Mouse (Mus musculus): ENCODE data around the gene Snd1. TPM values are rescaled to one million over a fixed set of nuclear protein-coding genes. Genes with fewer than 3 reads are reported as not detected.

Gene Snd1
- polyA plus RNA-seq, 1 experiment, result 138 TPM

DNA sequence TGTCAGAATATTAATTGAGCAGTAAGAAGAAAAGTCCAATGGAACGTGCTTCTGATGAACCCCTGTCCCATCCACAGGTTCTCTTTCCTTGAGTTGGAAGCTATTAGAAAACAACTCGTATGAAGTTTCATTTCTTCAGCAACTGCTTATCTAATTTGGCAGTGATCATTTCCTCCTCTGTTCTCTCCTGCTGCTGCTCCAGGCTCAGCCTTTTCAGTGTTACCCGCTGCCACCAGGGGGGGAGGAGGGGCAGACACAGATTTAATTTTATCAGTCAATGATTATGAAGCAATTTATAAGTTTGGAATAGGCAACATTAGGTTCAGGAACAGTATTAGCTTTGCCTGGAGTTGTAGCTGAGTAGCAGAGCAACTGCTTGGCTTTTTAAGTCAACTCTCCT is 291.7 kb downstream of the Snd1 start:
- TF ChIP-seq POLR2A (IDR thresholded peaks at IDR 0.05; ENCODE audit: low read depth, low read length) (no peak), CTCF (IDR thresholded peaks at IDR 0.05; ENCODE audit: borderline replicate concordance, insufficient read depth, low read length) (no peak)
- H3K4me1 ChIP-seq (ENCODE audit: control insufficient read depth, insufficient read depth, low read length), result no peaks in the 10 kb centered on the region; the same call in 1 of the 2 replicates

DNA sequence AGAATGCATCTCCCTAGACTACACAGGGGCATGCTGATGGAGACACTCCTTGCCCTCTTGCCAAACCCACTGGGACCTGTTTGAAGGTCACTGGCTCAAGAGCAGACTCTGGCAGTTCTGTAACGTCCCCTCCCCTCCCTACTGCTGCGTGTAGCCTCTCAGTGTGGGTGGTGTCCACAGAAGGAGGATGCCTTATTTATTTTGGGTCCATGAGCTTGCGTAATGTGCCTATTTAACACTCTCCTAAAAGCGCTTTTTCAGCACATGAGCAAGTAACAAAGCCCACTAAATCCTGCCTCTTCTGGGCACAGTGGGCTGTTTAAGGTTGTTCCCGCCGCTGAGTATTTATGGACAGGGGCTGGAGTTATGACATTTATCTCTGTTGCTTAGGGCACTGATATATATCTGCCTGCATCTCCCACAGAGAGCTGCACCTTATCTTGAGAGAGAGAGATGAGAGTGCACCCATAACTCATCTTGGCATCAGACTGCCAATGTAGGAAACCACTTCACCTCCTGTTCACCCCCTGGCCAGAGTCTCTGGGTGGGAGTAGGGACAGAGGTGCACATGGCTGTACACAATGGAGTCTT is 293.0 kb downstream of the Snd1 start:
- H3K4me3 ChIP-seq (ENCODE audit: insufficient read depth, low read length), result no peak overlapping the region
- H3K4me1 ChIP-seq (ENCODE audit: control insufficient read depth, insufficient read depth, low read length), result no peaks in the 10 kb centered on the region
- H3K27ac ChIP-seq (ENCODE audit: insufficient read depth, low read length), result no peak overlapping the region
- TF ChIP-seq POLR2A (IDR thresholded peaks at IDR 0.05; ENCODE audit: low read depth, low read length), result no peak

More for the DNA sequence above, 291.7 kb downstream of the Snd1 start:
- no peak overlapping the region for H3K4me3 ChIP-seq (ENCODE audit: insufficient read depth, low read length)
- H3K27ac ChIP-seq (ENCODE audit: insufficient read depth, low read length), result no peak overlapping the region

DNA sequence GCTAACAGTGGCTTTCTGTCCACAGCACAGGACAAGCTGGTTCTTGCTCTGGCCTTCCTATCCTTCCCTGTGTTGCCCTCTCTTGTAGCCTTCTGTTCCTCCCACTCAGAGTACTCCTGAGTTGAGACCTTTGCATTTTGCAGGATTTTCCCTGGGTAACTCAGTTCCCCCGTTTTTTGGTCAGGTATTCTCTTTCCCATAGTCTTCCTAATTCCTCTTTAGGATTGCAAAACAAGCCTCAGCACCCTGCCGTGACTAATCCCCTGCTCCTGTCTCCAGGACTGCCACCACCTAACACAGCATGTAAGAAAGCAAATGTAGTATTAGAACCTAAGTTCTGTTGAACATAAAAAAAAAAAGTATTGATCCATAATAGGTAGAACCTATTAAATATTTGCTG is 296.4 kb downstream of the Snd1 start:
- H3K27ac ChIP-seq (ENCODE audit: insufficient read depth, low read length), result no peak overlapping the region
- H3K4me3 ChIP-seq (ENCODE audit: insufficient read depth, low read length), result no peak overlapping the region
- H3K4me1 ChIP-seq (ENCODE audit: control insufficient read depth, insufficient read depth, low read length), result no peaks in the 10 kb centered on the region
- no peak for TF ChIP-seq CTCF (IDR thresholded peaks at IDR 0.05; ENCODE audit: borderline replicate concordance, insufficient read depth, low read length)
- no peak for TF ChIP-seq POLR2A (IDR thresholded peaks at IDR 0.05; ENCODE audit: low read depth, low read length)

DNA sequence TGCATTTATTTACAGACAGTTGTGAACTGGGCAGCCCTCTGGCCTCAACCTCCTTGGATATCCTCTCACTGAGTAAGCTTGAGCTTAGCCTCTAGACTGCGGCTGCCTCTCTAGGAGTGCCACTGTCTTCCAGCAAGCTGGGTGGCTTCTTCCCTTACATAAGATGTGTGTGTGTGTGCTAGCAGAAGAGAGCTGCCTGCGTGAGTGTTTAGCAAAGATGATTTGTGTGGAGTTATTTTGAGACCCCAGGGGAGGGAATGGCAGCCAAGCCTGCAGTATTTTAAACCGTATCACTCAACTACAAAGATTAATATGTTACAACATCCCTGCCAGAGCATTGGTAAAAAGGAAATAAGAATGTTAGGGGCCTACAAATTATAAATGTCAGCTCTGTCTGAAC is 306.8 kb downstream of the Snd1 start:
- Histone ChIP-seq H3K4me3 (ENCODE audit: insufficient read depth, low read length) (no peak overlapping the region), H3K27ac (ENCODE audit: insufficient read depth, low read length) (no peak overlapping the region), H3K4me1 (ENCODE audit: control insufficient read depth, insufficient read depth, low read length) (no peaks in the 10 kb centered on the region)
- TF ChIP-seq CTCF (IDR thresholded peaks at IDR 0.05; ENCODE audit: borderline replicate concordance, insufficient read depth, low read length) (no peak), POLR2A (IDR thresholded peaks at IDR 0.05; ENCODE audit: low read depth, low read length) (no peak)

DNA sequence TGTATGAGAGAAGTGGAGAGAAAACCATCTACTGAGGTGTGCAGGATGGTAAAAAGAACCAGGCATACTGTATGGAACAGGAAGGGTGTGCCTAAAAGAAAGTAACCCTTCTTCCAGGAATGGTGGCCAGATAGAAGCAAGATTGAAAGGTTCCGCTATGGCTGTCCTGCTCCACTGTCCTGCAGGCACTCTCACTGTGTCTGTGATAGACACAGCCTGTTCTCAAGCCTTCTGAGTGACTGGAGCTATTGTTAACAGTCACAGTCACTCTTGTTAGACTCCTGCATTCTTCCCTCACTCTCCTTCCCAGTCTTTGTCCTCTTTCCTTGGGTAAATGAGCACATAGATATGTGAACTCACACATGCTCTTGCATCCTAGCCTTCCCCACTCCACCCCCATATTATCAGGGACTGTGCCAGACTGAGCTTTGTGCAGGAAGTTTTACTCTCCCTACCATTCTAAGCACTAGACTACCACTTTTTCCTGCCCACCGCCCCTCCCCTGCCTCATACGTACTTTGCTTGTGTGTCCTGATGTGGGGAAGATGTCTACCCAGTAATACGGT is 308.2 kb downstream of the Snd1 start:
- TF ChIP-seq POLR2A (IDR thresholded peaks at IDR 0.05; ENCODE audit: low read depth, low read length), result no peak
- TF ChIP-seq CTCF (IDR thresholded peaks at IDR 0.05; ENCODE audit: borderline replicate concordance, insufficient read depth, low read length), result no peak
- H3K4me3 ChIP-seq (ENCODE audit: insufficient read depth, low read length), result no peak overlapping the region
- no peak overlapping the region for H3K27ac ChIP-seq (ENCODE audit: insufficient read depth, low read length)
- no peaks in the 10 kb centered on the region for H3K4me1 ChIP-seq (ENCODE audit: control insufficient read depth, insufficient read depth, low read length)

DNA sequence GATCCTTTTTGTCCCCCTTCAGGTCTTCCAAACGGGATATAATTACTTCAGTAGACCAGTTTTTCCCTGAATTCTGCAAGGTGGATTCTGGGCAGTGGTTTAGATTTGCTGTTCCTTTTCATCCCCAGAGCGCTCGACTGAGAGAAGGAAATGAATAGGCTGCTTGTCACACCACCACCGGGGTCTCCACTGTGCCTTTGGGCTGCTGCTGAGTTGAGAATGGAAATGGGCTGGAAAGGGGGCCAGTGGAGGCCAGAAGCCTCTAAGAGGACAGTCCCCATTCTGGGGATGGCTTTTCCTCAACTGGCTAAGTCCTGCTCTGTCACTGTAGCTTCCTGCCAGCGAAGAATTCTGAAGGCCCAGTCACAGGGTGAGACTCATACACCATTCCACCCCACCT is 309.0 kb downstream of the Snd1 start:
- Histone ChIP-seq H3K4me3 (ENCODE audit: insufficient read depth, low read length) (no peak overlapping the region), H3K4me1 (ENCODE audit: control insufficient read depth, insufficient read depth, low read length) (no peaks in the 10 kb centered on the region), H3K27ac (ENCODE audit: insufficient read depth, low read length) (no peak overlapping the region)
- TF ChIP-seq POLR2A (IDR thresholded peaks at IDR 0.05; ENCODE audit: low read depth, low read length) (no peak), CTCF (IDR thresholded peaks at IDR 0.05; ENCODE audit: borderline replicate concordance, insufficient read depth, low read length) (no peak)

DNA sequence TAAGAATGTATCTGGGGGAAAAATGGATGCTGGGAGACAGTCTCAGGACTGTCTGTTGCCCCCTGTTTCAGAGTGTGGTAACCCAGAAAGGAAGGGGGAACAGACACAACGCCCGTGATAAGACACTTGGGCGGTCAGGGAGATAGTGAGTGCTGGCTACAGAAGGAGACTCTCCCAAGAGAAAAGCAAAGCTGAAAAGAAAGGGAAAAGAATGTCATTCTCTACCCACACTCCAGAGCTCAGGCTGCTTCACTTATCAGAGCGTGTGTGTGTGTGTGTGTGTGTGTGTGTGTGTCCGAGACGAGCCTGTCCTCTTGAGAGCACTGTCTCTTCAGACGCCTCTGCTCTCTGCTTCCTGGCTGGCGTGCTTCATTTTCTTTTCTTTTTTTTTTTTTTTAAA is 310.8 kb downstream of the Snd1 start:
- H3K4me1 ChIP-seq (ENCODE audit: control insufficient read depth, insufficient read depth, low read length), result no peaks in the 10 kb centered on the region
- TF ChIP-seq POLR2A (IDR thresholded peaks at IDR 0.05; ENCODE audit: low read depth, low read length) (no peak), CTCF (IDR thresholded peaks at IDR 0.05; ENCODE audit: borderline replicate concordance, insufficient read depth, low read length) (no peak)

DNA sequence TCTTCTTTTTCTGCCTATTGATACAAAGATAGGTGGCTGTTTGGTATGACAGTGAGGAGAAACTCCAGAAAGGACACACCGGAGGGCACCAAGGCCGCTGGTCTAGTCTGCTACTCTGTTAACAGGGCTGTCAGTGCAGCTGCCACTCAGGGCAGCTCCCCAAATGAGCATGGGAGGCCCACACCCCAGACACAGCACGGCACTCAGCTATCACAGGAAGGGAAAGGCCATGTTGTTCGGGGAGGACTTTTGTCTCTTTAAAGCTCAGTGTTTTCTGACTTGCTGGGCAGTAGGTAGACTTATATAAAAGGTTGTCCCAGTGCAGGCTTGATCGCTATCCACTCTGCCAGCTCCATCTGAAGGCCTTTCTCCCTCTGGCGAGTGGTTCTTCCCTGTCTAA is 312.2 kb downstream of the Snd1 start:
- no peak overlapping the region for H3K4me3 ChIP-seq (ENCODE audit: insufficient read depth, low read length)
- TF ChIP-seq CTCF (IDR thresholded peaks at IDR 0.05; ENCODE audit: borderline replicate concordance, insufficient read depth, low read length) (no peak), POLR2A (IDR thresholded peaks at IDR 0.05; ENCODE audit: low read depth, low read length) (no peak)
- H3K27ac ChIP-seq (ENCODE audit: insufficient read depth, low read length), result no peak overlapping the region
- no peaks in the 10 kb centered on the region for H3K4me1 ChIP-seq (ENCODE audit: control insufficient read depth, insufficient read depth, low read length)

More for the DNA sequence above, 310.8 kb downstream of the Snd1 start:
- Histone ChIP-seq H3K27ac (ENCODE audit: insufficient read depth, low read length) (no peak overlapping the region), H3K4me3 (ENCODE audit: insufficient read depth, low read length) (no peak overlapping the region)

DNA sequence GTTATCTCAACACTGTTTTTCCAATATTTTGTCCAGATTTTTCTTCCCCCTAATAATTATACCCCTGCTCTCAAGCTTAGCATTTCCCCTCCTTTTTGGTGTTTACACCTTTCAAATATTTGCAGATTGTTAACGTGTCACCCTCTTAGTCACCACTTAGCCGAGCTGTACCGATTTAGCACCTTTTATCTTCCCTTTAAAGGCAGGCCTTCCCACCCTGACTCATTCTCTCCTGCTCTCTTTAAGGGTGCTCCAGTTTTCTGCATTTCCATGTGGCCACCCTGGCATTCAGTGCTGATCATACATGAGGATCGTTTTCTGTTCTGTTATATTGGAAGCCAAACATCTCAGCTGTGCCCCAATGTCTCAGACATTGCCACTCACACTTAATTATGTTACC is 314.7 kb downstream of the Snd1 start:
- Histone ChIP-seq H3K4me3 (ENCODE audit: insufficient read depth, low read length) (no peak overlapping the region), H3K4me1 (ENCODE audit: control insufficient read depth, insufficient read depth, low read length) (no peaks in the 10 kb centered on the region), H3K27ac (ENCODE audit: insufficient read depth, low read length) (no peak overlapping the region)
- TF ChIP-seq CTCF (IDR thresholded peaks at IDR 0.05; ENCODE audit: borderline replicate concordance, insufficient read depth, low read length), result no peak

DNA sequence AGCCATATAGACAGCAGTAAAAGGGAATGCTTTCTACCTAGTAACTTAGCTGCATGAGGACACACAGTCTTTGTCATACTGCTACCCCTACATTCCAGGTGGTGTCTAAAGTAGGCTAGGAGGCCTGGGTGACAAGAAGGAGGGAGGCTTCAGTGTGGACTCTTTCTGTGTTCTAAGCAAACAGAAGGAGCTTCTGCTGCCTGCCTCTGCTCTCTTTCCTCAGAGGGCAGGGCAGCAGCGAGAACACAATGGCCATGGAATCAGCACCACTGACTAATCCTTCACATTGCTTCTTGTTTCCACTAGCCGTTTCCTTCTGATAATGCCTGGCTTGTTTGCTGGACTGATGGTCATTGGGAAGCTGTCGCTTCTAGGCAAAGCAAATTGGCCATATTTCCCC is 316.2 kb downstream of the Snd1 start:
- Histone ChIP-seq H3K4me3 (ENCODE audit: insufficient read depth, low read length) (no peak overlapping the region), H3K27ac (ENCODE audit: insufficient read depth, low read length) (no peak overlapping the region), H3K4me1 (ENCODE audit: control insufficient read depth, insufficient read depth, low read length) (no peaks in the 10 kb centered on the region)
- TF ChIP-seq CTCF (IDR thresholded peaks at IDR 0.05; ENCODE audit: borderline replicate concordance, insufficient read depth, low read length) (no peak), POLR2A (IDR thresholded peaks at IDR 0.05; ENCODE audit: low read depth, low read length) (no peak)

Data from embryonic fibroblast, embryonic 13.5 days (primary cell).